Mouse (Mus musculus) ZHBTc4 (cell line): ENCODE measurements at regions not wholly inside any gene's neighbourhood (a gene's known extent, or its start where the extent isn't known, plus 50 kb on each side); places are given as distances from the start of the nearest gene placed in this dataset.

Source experiments
- DNase-seq: peaks from one replicate; pipeline ENCODE4 v3.0.0-alpha.2; 2011; ENCODE audit warnings: low read depth, low spot score

DNA sequence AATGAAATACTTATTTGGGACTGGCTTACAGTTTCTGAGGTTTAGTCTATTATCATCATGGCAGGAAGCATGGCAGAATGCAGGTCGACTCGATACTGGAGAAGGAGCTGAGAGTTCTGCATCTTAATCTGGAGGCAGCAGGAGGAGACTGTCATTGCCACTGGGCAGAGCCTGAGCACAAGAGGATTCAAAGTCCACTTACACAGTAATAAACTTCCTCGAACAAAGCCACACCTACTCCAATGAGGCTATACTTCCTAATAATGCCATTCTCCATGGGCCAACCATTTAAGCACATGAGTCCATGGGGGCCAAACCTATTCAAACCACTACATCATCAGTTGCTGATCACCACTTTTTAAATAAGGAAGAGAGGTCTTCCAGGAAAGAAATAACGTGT is 393.5 kb downstream of the Gja1 start:
- no peak for DNase-seq

DNA sequence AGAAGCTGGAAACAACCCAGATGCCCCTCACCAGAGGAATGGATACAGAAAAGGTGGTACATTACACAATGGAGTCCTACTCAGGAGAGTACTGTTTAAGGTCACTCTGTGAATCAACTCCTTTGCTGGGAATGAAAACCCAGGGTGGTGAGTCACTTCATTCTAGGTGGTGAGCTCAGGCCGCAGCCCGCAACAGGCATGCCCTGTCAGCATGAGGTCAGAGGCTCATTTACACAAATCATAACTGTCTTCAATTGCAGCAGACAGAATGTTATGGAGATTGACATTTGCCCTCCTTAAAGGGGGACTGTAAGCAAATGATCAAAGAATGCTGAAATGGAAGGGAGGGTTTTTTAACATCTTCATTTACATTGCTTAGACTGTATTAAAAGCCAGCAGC is 405.1 kb downstream of the Gja1 start:
- no peak for DNase-seq

GRCm38 (mm10) chr10:56783941-56784340 is 406.8 kb downstream of the Gja1 start:
- no peak for DNase-seq

GRCm38 (mm10) chr10:56788081-56788480 is 411.0 kb downstream of the Gja1 start:
- DNase-seq, result no peak

DNA sequence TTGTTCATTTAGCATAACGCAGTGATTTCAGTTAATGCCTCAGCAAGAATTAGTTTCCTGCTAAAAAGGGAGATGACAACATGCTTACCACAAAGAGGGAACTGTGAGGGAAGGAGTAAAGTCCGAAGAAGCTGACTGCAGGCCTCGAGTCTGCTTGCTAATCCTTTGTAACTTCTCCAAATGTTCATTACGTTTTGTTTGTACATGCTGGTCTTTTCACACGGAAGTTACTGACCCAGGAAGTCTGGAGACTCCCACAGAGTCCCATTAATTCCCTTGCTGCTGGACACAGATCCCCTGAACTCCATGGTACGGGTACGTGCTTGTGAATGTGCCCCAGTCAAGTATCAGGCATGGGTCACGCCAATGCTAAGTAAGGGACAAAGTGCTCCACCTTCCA is 415.9 kb downstream of the Gja1 start:
- DNase-seq, result no peak

DNA sequence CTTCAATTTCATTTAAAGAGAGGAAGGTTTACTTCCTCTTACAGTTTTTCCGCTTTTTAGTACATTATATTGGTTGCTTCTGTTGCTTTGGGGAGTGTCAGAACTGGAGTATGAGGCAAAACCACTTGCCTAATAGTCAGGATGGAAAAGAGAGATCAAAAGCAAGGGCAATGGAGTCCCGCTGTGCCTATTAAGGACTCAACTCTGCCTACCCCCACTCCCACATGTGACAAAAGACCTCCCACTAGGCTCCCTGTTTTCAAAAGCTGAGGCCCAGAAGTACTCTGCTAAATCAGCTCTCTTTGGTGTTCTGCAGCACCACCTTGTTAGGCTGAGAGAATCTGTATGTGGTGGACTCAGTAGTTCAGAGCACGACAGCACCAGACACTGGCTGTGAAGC is 418.3 kb downstream of the Gja1 start:
- DNase-seq, result peak; percentile 86

DNA sequence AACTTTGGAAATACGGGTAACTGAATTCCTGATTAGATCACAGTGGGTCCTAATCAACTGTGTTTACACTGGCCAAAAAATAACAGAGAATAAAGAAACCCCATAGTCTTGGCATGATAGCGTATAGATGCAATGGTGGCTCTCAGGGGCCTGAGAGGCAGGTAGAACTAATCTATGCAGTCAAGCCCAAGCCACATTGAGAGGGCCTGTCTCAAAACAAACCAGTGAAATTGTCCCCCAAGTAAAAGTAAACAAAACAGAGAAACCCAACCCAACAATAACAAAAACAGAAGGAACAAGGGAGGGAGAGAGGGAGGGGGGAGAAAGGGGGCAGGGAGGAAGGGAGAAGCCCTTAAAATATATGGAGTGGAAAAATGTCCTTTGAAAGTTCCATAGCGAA is 422.2 kb downstream of the Gja1 start:
- DNase-seq, result no peak

GRCm38 (mm10) chr10:56799745-56800144 is 422.6 kb downstream of the Gja1 start:
- DNase-seq, result no peak

DNA sequence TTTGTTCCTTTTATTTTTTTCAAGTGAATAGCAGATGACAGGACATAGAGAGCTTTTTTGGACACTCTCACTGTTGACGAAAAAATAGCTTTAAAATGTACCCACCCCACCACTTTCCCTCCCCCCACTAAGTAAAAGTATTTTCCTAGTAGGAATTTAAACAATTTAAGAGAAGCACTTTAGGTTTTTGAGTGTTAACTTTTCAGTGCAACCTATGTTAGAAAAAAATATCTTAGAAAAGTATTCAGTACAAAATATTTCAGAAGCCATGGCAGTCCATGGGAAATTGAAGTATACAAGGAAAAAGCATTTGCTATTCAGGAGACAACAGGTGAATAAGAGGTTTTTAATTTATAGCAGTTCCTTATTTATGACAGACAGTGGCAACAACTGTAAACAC is 431.9 kb downstream of the Gja1 start:
- no peak for DNase-seq

DNA sequence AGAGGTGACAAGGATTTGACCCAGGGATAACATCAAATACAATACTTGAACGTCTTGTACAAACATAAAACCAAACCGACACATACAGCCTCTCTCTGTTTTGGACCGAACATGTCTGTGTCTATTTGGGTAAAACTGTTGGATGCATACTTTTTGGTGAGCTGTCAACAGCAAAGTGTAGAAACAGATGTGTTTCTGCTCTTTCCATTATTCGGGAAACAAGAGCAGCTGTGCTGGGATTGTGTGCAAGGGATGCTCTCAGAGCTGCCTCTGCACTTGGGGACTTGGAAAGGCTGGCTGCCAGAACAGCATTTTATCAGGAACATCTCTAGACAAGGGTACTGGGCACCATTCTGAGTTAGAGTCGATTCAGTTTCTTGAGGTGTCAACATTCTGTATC is 445.0 kb downstream of the Gja1 start:
- no peak for DNase-seq

DNA sequence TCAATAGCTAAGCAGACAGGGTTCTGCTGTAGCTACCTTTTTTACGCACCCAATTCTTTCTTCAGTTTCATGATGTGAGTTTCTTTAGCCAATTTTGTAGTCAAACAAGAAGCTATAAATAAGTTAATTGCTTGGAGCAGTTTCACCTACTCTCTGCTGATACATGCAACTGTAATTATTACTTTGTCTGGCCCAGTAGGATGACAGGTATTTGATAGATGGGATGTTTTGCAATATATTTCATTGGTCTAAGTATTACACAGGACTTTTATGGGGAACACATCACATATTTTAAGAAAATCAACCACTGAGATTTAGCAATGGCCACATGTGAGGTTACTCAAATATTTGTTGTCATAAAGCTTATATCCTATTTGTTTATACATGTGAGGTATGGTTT is 454.2 kb downstream of the Gja1 start:
- DNase-seq, result no peak

DNA sequence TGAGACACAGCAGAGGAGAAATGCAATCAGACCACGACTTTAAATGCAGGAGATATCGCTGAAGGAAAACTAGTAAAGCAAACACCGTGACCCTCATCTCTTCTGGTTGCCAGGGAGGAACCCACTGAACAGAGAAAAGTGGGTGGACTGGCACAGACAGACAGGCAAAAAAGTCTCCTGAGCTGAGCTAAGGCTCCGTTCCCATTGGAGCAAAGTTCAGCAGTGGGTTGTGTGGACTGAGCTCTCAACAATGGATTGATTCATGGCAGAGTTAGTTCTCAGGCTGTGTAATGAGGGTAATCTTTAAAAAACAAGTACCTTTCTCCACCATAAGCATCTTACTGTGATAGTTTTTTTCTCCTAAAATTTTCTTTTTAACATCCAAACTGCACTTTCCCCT is 454.8 kb downstream of the Gja1 start:
- no peak for DNase-seq

GRCm38 (mm10) chr10:56836130-56836529 is 459.0 kb downstream of the Gja1 start:
- no peak for DNase-seq

GRCm38 (mm10) chr10:56839006-56839495 is 461.9 kb downstream of the Gja1 start:
- DNase-seq, result no peak

DNA sequence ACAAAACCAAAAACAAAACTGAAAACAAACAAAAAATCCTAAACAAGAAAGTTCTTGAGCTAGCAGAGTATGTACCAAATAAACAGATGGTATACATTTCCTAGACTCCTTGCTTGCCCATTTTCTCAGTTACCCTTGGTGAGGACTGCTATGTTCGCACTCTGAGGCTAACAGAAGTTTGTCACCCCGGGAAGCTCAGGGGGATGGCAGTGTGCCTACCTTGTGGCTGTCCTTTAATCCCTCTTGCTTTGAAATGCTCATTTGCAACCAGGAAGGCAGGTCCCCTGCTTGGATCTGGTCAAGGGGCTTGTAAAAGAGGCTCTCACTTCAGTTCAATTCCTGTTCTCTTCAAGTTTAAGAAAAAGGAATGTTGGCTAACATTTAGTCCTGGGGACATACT is 462.4 kb downstream of the Gja1 start:
- no peak for DNase-seq

DNA sequence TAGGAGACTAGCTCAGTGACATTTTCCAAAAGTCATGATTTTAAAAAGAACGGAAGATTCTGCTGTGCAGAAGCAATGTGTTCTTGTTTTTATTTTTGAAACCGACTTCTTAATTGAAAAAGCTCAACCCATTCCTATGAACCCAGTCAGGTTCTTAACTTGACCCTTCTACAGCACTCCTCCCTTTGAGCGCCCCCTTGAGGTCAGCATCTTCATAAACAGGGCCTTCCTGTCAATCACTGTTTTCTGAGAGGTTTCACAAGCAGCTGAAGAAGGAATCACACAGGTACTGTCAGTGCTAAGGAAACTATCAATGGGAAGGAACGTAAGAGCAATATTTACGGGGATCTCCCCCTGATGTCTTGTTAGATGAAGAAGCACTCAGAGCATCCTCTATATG is 463.6 kb downstream of the Gja1 start:
- DNase-seq, result peak; percentile 62

- DNase-seq, result no peak
Measured at GRCm38 (mm10) chr10:56841486-56841885, 464.4 kb downstream of the Gja1 start.

GRCm38 (mm10) chr10:56841973-56842372 is 464.8 kb downstream of the Gja1 start:
- DNase-seq, result no peak

- DNase-seq, result no peak
Measured at GRCm38 (mm10) chr10:56852484-56852883, 475.4 kb downstream of the Gja1 start.

GRCm38 (mm10) chr10:56856186-56856585 is 479.1 kb downstream of the Gja1 start:
- DNase-seq, result no peak

DNA sequence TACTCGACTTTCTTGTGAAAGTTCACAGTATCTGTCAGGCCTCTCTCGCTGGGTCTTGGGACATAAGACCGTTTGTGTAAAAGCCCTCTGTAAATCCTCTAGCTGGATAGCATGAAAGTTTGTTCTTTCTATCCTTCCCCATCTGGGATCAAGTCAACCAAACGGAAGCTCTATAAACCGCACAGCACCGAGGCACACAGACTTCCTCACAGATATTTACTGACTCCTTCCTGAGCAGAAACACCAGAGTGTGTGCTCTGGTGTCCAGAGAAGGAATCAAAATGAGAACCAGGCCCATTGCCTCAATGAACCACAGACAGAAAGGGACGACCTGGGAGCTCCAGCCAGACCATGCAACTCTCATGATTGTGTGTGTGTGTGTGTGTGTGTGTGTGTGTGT is 502.6 kb downstream of the Gja1 start:
- DNase-seq, result no peak

DNA sequence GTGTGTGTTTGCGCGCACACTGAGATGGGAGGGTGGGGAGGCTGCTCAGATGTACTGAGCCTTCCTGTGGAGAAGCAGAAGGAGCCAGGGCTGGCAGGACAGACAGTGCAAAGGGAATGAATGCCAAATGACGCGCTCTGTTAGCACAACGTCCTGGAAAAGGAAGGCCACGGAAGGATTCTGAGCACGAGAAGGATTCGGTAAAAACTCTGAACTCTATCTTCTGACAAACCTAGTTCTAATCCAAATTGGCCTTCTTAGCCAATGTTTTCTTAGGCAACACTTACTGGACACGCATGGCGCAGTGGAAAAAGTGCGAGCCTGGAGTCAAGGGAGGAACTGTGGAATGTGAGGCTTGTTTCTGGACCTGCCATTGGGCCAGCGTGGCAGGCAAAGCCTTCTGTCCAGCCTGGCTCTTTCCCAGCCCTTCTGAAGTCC is 503.0 kb downstream of the Gja1 start:
- DNase-seq, result no peak

DNA sequence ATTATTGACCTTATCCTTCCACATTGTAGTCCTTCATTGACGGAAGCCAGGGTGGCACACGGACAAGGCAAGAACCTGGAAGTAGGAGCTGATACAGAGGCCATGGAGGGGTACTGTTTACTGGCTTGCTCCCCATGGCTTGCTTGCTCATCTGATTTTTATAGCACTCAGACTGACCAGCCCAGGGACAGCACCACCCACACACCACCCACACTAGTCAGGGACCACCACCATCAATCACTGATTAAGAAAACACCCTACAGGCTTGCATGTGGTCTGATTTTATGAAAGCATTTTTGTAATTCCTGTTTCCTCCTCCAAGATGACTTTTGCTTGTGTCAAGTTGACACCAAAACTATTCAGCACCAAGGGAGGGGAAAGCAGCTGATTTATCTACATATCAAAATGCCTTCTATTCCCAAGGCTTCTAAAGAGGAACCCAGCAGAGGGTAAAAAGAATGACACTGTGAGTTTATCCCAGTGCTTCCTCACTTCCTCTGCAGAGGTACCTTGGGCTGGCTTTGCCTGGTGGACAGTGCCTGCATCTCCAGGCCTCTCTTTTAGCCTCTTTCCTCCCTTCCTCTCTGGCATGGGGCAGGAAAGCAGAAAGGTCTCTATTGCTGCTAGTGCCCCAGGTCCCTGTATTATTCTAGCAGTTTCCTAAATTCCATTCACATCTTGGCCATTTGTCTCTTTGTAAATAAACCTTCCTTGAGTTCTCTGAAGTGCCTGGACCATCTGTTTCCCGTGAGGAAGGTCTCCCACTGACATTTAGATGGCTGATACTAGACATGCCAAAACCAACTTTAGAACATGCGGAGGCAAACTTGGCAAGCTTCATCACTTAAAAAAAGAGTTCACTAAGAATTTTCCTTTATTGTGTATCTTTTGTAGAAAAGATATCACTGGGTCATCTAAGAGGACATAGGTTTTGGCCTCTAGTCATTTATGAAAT is 507.6 kb downstream of the Gja1 start:
- peak; percentile 8 for DNase-seq
